Mouse (Mus musculus): Measurements from ENCODE around the gene Dand5.

The Dand5 gene

DNA sequence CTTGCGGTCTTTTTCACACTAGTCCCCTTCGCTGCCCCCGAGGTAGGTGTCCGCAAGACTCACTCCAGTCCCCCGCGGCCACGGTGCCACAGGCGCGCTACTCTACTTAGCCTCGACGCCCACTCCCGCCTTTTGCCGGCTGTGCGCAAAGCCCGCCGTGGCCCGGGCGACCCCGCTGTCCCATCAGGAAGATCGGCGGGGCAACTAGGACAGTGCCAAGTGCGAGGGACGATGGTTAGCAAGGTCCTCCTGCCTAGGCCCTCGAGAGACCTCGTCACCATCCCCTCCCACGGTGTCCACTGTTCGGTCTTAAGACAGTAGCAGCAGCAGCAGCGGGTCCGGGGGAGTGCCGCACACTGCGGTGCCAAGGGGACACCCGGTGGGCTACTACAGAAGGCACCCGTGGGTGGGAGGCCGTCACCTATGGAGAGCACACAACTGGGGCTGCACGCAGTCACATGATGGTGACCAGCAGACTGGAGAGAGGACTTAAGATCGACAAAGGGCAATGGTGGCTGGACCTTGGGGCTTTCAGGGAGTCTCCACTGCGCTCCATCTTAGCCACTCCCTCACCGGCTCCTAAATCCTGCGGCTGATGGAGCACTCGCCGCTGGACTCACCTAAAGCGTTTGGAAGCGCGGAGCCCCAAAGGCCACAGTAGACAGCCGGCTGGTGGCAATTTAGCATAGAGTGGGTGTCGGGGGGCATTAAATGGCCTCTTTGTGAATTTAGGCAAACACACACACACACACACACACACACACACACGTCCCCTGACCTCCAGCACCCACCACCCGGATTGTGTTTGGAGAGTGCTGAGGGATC is 37.7 kb downstream of the Dand5 start:
- DNase-seq (ENCODE audit: low read depth in 1 of 2, low spot score in 2 of 2), result no peak

GRCm38 (mm10) chr8:84783919-84784581 is 38.6 kb downstream of the Dand5 start:
- no peak for DNase-seq (ENCODE audit: low read depth in 1 of 2, low spot score in 2 of 2)

DNA sequence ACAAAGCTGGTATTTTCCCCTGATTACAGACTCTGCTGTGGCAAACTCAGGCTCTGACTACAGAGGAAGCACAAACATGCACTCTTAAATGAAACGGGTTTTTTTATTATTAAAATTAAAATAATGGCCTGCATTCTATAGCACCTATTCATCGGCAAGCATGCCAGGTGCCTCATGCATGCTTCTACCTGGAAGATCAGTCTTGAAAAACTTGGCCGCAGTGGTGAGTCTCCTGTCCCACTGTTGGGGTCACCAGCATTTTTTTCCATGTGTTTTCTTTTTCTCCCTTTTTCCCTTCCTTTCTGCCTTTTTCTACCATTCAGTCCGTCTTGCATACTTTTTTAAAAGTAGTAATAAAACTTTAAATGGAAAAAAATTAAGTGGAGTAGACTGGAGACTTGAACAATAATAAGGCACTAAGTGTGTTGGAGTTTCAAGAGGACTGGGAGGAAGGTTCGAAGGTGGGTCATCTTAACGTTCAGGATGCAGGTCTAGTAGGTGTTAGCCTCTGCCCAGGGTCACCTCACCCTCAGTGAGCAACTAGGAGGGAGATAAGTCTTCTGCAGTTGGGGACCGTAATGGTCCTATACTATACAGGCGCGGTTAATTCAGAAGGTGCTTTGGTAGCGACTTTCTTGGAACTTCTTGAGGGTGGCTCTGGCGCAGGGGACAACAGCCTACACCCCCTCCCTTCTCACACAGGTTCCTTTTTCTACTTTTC is 39.3 kb downstream of the Dand5 start:
- DNase-seq (ENCODE audit: low read depth in 1 of 2, low spot score in 2 of 2), result no peak

GRCm38 (mm10) chr8:84782680-84783079 is 39.9 kb downstream of the Dand5 start:
- no peak for DNase-seq (ENCODE audit: low read depth in 1 of 2, low spot score in 2 of 2)

- no peak for DNase-seq (ENCODE audit: low read depth in 1 of 2, low spot score in 2 of 2)
These were observed 40.7 kb downstream of the Dand5 start for GRCm38 (mm10) chr8:84781686-84782505.

DNA sequence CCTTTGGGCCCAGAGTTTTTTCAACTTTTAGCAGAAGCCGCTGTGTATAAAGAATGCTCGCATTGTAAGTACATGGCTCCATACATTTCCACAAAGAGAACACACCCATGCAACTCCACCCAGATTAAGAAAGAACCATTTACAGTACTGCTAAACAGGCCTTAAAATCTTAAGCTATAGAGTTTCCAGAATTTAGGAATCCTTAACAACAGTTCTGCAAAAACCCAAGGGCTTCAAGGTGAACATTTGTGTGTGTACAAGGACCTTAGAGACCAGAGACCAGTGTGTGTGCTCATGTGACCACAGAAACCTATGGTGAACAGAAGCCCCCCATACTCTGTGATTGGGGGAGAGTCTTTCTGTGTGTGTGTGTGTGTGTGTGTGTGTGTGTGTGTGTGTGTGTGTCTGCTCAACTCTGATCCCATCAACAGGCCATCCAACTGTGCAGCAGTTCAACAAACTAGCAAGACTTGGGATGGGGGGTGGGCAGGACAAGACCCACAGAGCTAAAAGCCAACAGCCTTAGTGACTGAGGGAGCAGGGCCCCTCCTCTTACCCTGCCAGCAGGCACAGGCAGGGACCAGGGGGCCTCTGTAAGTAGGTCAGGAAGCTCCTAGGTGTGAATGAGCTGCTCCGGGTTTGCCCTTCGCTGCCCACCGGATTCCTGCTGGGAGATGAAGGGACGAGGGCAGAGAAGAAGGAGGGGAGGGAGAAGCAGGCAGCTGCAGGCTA is 41.5 kb downstream of the Dand5 start:
- no peak for DNase-seq (ENCODE audit: low read depth in 1 of 2, low spot score in 2 of 2)

DNA sequence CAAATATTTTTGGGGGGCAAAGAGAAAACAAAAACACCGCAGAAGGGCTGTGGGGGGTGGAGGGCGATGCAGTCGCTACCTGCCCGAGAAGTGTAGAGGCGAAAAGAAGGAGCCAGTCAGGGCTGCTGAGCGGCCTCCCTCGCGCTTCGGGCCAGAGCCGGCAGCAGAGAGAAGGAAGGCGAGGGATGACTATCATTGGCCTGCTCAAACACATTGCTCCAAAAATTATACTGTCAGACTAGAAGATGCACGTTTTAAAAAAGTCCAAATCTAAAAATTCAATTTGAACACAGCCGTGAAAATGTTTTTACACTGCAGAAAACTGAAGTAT is 42.4 kb downstream of the Dand5 start:
- no peak for DNase-seq (ENCODE audit: low read depth in 1 of 2, low spot score in 2 of 2)

DNA sequence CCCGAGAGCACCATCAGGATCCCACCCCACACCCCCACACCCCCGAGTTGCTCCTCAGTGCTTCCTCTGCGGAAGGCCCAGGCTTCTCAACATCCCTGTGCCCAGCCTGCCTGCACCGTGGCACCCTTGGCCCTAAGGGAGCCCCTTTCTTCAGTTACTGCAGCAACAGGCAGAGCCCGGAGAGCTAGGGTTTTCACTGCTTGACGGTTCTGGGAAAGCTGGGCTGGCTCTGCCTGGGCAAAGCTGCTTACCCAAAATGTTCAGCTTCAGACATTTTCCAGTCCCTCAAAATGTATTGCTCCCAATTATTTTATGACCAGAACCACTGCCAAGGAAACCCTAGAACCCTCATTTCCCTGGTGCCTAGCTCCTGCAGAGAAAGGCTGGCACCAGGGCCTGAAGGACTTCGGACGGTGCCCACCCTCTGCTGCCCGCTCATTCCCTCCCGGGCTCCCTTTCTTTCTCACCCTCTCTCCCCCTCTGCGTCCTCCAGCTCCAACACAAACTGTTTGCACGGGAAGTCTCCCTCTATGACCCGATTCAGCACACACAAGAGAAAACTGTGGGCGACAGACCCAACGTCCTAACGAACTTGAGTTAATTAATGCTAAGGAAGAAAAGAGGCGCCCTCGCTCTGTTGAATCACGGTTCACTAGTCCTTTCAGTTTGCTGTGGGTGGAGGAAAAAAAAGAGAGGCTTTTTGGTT is 43.0 kb downstream of the Dand5 start:
- DNase-seq (ENCODE audit: low read depth in 1 of 2, low spot score in 2 of 2), result no peak

GRCm38 (mm10) chr8:84778638-84779380 is 43.8 kb downstream of the Dand5 start:
- no peak for DNase-seq (ENCODE audit: low read depth in 1 of 2, low spot score in 2 of 2)

DNA sequence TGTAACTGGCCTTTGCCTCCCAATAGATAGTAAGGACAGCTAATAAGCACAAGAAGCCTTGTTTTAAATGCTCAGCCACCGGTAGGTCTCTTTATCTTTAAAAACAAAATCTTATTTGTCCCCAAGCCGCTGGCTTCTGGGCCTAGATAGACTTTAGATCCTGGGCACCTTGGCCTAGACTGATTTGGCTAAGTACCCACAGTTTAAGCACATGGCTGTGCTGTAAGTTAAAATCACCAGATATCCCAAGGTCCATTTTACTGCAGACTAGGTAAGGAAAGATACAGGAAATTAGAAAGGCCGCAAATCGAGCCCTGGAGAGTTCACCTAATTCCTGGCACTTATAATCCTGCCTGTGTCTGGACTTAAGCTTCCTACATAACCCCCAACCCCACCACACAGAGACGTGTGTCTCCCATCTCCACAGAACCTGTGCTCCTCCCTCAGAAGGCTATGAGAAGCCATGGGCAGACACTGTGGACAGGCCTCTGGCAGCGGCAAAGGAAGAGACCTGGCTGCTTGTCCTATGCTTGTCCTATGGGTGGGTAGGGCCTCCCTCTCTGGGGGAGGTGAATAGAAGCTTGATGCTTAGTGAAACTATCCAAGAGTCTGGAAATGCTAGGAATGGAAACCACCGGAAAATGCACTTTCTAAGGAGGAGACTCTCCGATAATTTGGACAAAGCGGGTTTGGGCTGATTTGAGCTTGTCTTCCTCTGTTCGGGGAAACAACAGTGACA is 44.6 kb downstream of the Dand5 start:
- DNase-seq (ENCODE audit: low read depth in 1 of 2, low spot score in 2 of 2), result no peak

DNA sequence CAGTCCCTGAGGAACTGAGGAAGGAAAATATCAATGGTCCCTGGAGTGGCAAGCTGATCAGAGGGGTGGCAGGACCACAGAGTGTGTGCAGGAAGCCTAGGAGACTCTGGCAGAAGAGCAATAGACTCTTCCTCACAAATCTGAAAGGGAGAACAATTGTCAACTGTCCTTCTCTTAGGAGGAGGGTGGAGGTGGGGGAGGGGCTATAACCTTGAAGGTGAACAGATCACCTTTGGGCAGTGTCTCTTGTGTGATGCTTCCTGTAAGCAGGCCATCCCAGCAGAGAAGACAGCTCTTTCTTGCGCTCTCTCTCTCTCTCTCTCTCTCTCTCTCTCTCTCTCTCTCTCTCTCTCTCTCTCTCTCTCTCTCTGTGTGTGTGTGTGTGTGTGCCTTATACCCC is 46.1 kb downstream of the Dand5 start:
- no peak for DNase-seq (ENCODE audit: low read depth in 1 of 2, low spot score in 2 of 2)

- no peak for DNase-seq (ENCODE audit: low read depth in 1 of 2, low spot score in 2 of 2)
These were observed 47.0 kb downstream of the Dand5 start for GRCm38 (mm10) chr8:84775621-84776113.

DNA sequence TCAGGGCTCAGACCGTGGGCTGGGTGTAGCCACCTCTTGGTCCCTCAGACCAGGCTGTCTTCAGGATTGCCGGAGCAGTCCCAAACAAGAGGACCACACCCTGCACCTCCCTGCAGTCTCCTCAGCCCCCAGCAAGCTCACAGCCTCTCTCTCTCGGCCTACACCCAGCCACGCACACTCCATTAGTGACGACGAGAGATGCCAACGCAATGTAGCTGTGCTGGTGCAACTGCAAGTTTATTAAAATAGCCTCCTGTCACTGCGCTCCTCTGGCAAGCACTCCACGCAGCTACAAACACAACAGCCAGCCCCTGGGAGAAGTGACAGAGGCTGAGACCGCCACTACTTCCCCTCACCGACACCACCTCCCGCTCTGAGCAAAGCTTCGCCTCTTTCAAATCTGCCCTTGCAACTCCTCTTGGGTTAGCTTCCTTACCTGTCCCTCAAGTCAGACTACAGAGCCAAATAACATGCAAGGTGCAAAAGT is 47.5 kb downstream of the Dand5 start:
- DNase-seq (ENCODE audit: low read depth in 1 of 2, low spot score in 2 of 2), result no peak

DNA sequence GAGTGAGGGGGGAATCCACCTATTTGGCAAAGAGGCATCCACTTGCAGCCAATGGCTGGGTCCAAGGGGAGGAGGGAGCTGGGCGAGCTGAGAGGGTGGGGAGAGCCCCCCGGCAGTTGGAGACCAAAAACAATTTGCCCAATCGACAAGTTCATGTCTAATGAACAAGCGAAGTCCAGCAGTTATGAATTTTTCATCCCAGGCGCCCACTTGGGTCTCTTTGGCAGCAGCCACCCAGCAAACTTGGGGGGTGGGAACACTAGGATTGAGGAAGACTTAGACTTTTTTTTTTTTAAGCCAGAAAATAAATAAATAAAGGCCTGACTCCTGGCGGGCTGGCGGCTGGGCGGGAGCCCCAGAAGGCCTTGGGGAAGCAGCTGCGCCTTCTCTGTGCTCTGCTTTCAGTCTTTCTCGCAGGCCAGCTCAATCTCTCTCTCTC is 48.1 kb downstream of the Dand5 start:
- no peak for DNase-seq (ENCODE audit: low read depth in 1 of 2, low spot score in 2 of 2)

- DNase-seq (ENCODE audit: low read depth in 1 of 2, low spot score in 2 of 2), result no peak
These were observed 48.8 kb downstream of the Dand5 start for GRCm38 (mm10) chr8:84773833-84774232.

DNA sequence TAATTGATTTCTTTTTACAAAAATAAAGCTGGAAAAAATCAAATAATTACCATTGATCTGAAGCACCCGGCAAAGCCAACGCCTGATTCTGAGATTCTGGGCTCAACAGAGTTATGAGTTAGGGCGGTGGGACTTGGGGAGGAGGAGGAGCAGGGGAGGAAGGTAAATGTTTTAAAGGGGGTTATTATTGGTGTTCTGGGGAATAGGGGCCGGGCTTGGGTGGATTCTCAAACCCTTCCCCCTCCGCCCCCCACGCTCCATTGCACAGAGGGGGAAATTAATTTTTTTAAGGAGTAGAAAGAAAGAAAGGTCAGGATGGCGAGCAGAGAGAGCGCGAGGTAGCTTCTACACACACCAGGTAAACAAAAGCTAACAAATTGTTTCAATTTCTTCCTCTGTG is 49.3 kb downstream of the Dand5 start:
- no peak for DNase-seq (ENCODE audit: low read depth in 1 of 2, low spot score in 2 of 2)

- DNase-seq (ENCODE audit: low read depth in 1 of 2, low spot score in 2 of 2), result no peak
These were observed 50.0 kb downstream of the Dand5 start for GRCm38 (mm10) chr8:84772628-84773027.

DNA sequence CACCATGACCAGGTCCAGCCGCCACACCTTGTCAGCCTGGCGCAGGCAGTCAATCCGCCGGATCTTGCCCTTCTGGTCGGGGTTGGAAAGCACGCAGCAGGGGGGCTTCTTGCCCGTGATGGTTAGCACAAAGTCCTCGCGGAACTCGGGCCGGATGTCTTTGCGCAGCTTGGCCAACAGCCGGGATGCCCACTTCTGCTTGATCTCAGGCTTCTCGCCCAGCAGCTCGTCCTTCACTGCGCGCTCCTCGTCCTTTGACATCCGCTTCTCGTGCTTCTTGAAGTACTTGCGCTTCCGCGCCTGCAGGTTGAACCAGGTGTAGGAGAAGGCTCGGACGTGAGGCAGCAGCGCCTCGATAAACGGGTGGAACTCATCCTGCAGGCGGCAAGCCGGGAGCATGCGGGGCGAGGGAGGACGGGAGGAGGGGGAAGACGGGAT is 50.7 kb downstream of the Dand5 start:
- no peak for DNase-seq (ENCODE audit: low read depth in 1 of 2, low spot score in 2 of 2)

Data from monocyte, adult 2 months (primary cell).